8 mouse cellular contexts compared by ENCODE assay signal in genomic region chr9:123259896-123260610, GRCm38 (mm10). TPM values are rescaled to one million over a fixed set of nuclear protein-coding genes. Genes with fewer than 3 reads are reported as not detected.
DNase-seq lines count a peak whose midpoint lies in the region; ATAC-seq and TF ChIP-seq lines count a peak whose summit lies in the region.

No protein-coding gene starts in this region.

- peaks cover 8% of the 10 kb centered on the region; the same call in 1 of the 2 replicates for H3K4me1 ChIP-seq in embryonic facial prominence, embryonic 13.5 days
- H3K4me1 ChIP-seq in small intestine, adult 2 months (ENCODE audit: control insufficient read depth, insufficient read depth, insufficient read length, low read length), result no peaks in the 10 kb centered on the region

- POLR2A ChIA-PET in Patski (lab: Charles Lee), result no interaction called here

- peak; percentile 82 for ATAC-seq in cerebellum, adult (ENCODE audit: insufficient number of reproducible peaks, low FRiP score, low TSS enrichment)
- ATAC-seq in Patski, result peak; percentile 91
- ATAC-seq in embryonic facial prominence, embryonic 13.5 days (ENCODE audit: insufficient number of reproducible peaks, insufficient read depth, low FRiP score, low TSS enrichment, low read depth), result peak; percentile 67
- peak; percentile 11 for ATAC-seq in megakaryocyte progenitor cell, adult 5-6 weeks (replicated peaks; ENCODE audit: poor library complexity)

- H3K4me3 ChIP-seq in embryonic facial prominence, embryonic 13.5 days, result peak overlapping the region; percentile 72
- peak overlapping the region; percentile 68 for H3K4me3 ChIP-seq in left cerebral cortex, adult 2 months
- H3K4me3 ChIP-seq in small intestine, adult 2 months (ENCODE audit: low read depth, low read length), result peak overlapping the region; percentile 75

- TF ChIP-seq POLR2A in small intestine, adult 2 months (IDR thresholded peaks at IDR 0.05; ENCODE audit: low read depth, low read length), result no peak; the same call in 1 of the 2 replicates

- under 1% methylated on average over 91 of the region's 92 CpGs for WGBS in embryonic facial prominence, embryonic 13.5 days
- WGBS in small intestine, adult 2 months, result under 1% methylated on average over 89 of the region's 92 CpGs

- in situ Hi-C loops in Patski (cut with MboI; ENCODE audit: low pct_unique_long_range_greater_than_20kb), result loop anchor here (5.0 to 25.0 kb wide), 4 partner anchors 87 to 523 kb away; partner anchors contain the start of genes Sacm1l and Topaz1

- CTCF ChIA-PET in Patski (lab: Charles Lee), result interaction anchor here (0.6 to 2.0 kb wide), 7 partner anchors 16 to 185 kb away, joined by 3 to 6 read pairs (median 3); no protein-coding TSS in a partner anchor

- H3K27me3 ChIP-seq in Patski, result peaks cover 14% of the 10 kb centered on the region
- peaks cover 51% of the 10 kb centered on the region for H3K27me3 ChIP-seq in embryonic facial prominence, embryonic 13.5 days
- peaks cover 7% of the 10 kb centered on the region for H3K27me3 ChIP-seq in small intestine, adult 2 months (ENCODE audit: control insufficient read depth, insufficient read depth, low read length)

- H3K4me2 ChIP-seq in embryonic facial prominence, embryonic 13.5 days, result peak overlapping the region; percentile 96

- peak overlapping the region; percentile 78 for H3K9ac ChIP-seq in embryonic facial prominence, embryonic 13.5 days

- no peak overlapping the region for H3K27ac ChIP-seq in embryonic facial prominence, embryonic 13.5 days
- H3K27ac ChIP-seq in left cerebral cortex, adult 2 months, result peak overlapping the region; percentile 91
- H3K27ac ChIP-seq in small intestine, adult 2 months (ENCODE audit: insufficient read depth, low read depth, low read length), result no peak overlapping the region

- intact Hi-C loops in heart, postnatal 25 days (cut with DNase I), result loop anchor here (2.0 to 10.0 kb wide), 4 partner anchors 107 to 252 kb away; partner anchors contain the start of genes Lars2 and Tmem42
- intact Hi-C loops in left cerebral cortex, adult 2 months (cut with DNase I), result loop anchor here (1.0 to 5.0 kb wide), 5 partner anchors 107 to 269 kb away; partner anchors contain the start of genes Lars2 and Sacm1l

- no peak for DNase-seq in cerebellum, adult 11-12 months
- no peak for DNase-seq in Patski (ENCODE audit: low read depth, low spot score)
- DNase-seq in heart, postnatal 25 days (ENCODE audit: low spot score), result peak; percentile 55
- peak; percentile 60 to 63 for DNase-seq in left cerebral cortex, adult 2 months (ENCODE audit: extremely low spot score in 1 of 2, low spot score in 2 of 2)

- no peak for TF ChIP-seq CTCF in Patski (IDR thresholded peaks at IDR 0.05)
- no peak for TF ChIP-seq CTCF in left cerebral cortex, adult 2 months (IDR thresholded peaks at IDR 0.05)
- no peak for TF ChIP-seq CTCF in small intestine, adult 2 months (IDR thresholded peaks at IDR 0.05; ENCODE audit: extremely low read depth, insufficient read length, insufficient replicate concordance, low read depth, low read length)

- no peaks in the 10 kb centered on the region for H3K36me3 ChIP-seq in embryonic facial prominence, embryonic 13.5 days
- no peaks in the 10 kb centered on the region for H3K36me3 ChIP-seq in small intestine, adult 2 months (ENCODE audit: control insufficient read depth, insufficient read depth, low read length)

- no peaks in the 10 kb centered on the region for H3K9me3 ChIP-seq in embryonic facial prominence, embryonic 13.5 days

RNA-seq across cellular contexts. Expression of gene Tmem158, which starts 0.5 kb away (rescaled TPM):
- polyA plus RNA-seq in Patski (2021), result 5.1 TPM
- polyA plus RNA-seq in embryonic facial prominence, embryonic 13.5 days (2015; fragmentation: Nextera tagmentation; extraction: Ambion mirVana), result 7.2 and 7.8 TPM in 2 replicates
- 1 to 10 TPM; 7.3 to 8.0 TPM for total RNA-seq in heart, postnatal 25 days (2021)
- total RNA-seq in left cerebral cortex, adult 2 months (2021), result 10 to 100 TPM; 44.7 to 60.5 TPM
- total RNA-seq in megakaryocyte progenitor cell, adult 5-6 weeks (2015), result 0.54 and 0.62 TPM in 2 replicates
- 0.47 and 0.54 TPM in 2 replicates for total RNA-seq in megakaryocyte progenitor cell, adult 5-6 weeks (2017)
- 21.7 and 44.7 TPM in 2 replicates for polyA plus RNA-seq in small intestine, adult 2 months (2012; rRNA removed)

RNA-seq across cellular contexts. Expression of gene Cdcp1, which starts 44.2 kb away (rescaled TPM):
- not detected for polyA plus RNA-seq in Patski (2021)
- polyA plus RNA-seq in embryonic facial prominence, embryonic 13.5 days (2015; fragmentation: Nextera tagmentation; extraction: Ambion mirVana), result 8.3 and 9.2 TPM in 2 replicates
- under 1 TPM; 0.08 TPM for total RNA-seq in heart, postnatal 25 days (2021)
- under 1 TPM in 1 of 2 experiments, not detected in 1; 0.29 TPM for total RNA-seq in left cerebral cortex, adult 2 months (2021)
- total RNA-seq in megakaryocyte progenitor cell, adult 5-6 weeks (2015), result 0.07 and 0.44 TPM in 2 replicates
- total RNA-seq in megakaryocyte progenitor cell, adult 5-6 weeks (2017), result 0.17 and 0.30 TPM in 2 replicates
- 16.4 and 25.7 TPM in 2 replicates for polyA plus RNA-seq in small intestine, adult 2 months (2012; rRNA removed)

Comparison
In these comparisons a context has a peak if more than half of its experiments do, and no peak if none do; other contexts are left out.
1. ATAC-seq: peak in every context shown above with its lines; median percentile 91 in Patski; 82 in cerebellum, adult; 67 in embryonic facial prominence, embryonic 13.5 days; 11 in megakaryocyte progenitor cell, adult 5-6 weeks.
2. DNase-seq: peak in heart, postnatal 25 days (single experiment) and left cerebral cortex, adult 2 months (2 of 2); none in cerebellum, adult 11-12 months (single experiment) and Patski (single experiment).
3. RNA of gene Tmem158, which starts 0.5 kb away (total RNA-seq): 44.7 to 60.5 TPM in left cerebral cortex, adult 2 months and 7.3 to 8.0 TPM in heart, postnatal 25 days; 0.47 to 0.62 TPM in megakaryocyte progenitor cell, adult 5-6 weeks; every median in the first group is over 4 times any median in the second.
4. Peak in every context shown above with its lines, with median percentiles within 50 percentile points of each other: H3K4me3 ChIP-seq.